Mouse (Mus musculus) heart, embryonic 16.5 days (tissue): ENCODE results near the gene Hhipl1. TPM values are rescaled to one million over a fixed set of nuclear protein-coding genes. Genes with fewer than 3 reads are reported as not detected.

ENCODE experiments used
- ATAC-seq: fragments of 200-750 bp; cut with Nextera tagmentation; replicated peaks from 2 replicates; pipeline ENCODE4 v1.8.0; 2017; ENCODE audit warnings: moderate number of reproducible peaks; ENCODE audit not compliant: insufficient read depth, low FRiP score; ENCODE audit errors: extremely low read depth
- H3K27ac ChIP-seq: fragments of 300-500 bp; sonication (generic); 2 replicates; pipeline ENCODE4 v1.5.1; 2014; ENCODE audit warnings: mild to moderate bottlenecking, low read length, control low read depth, moderate library complexity
- H3K27me3 ChIP-seq: fragments of 300-500 bp; sonication (generic); 2 replicates; pipeline ENCODE4 v1.6.1; 2014; ENCODE audit warnings: low read length, mixed read lengths; ENCODE audit not compliant: control insufficient read depth, insufficient read depth
- H3K36me3 ChIP-seq: fragments of 300-500 bp; sonication (generic); 2 replicates; pipeline ENCODE4 v1.6.1; 2014; ENCODE audit not compliant: control insufficient read depth, insufficient read depth
- H3K4me1 ChIP-seq: fragments of 300-500 bp; sonication (generic); 2 replicates; pipeline ENCODE4 v1.6.1; 2014; ENCODE audit warnings: low read length, mixed read lengths; ENCODE audit not compliant: control insufficient read depth, insufficient read depth
- H3K4me2 ChIP-seq: fragments of 300-500 bp; sonication (generic); 2 replicates; pipeline ENCODE4 v1.6.1; 2014; ENCODE audit warnings: low read depth, mild to moderate bottlenecking, control low read depth, low read length
- H3K4me3 ChIP-seq: fragments of 300-500 bp; sonication (generic); 2 replicates; pipeline ENCODE4 v1.5.1; 2014; ENCODE audit warnings: mild to moderate bottlenecking, control low read depth, low read length
- H3K9ac ChIP-seq: fragments of 300-500 bp; sonication (generic); 2 replicates; pipeline ENCODE4 v1.6.1; 2014; ENCODE audit warnings: low read length, control low read depth
- H3K9me3 ChIP-seq: fragments of 300-500 bp; sonication (generic); replicated peaks from 2 replicates; pipeline ENCODE4 v1.6.1; 2016; ENCODE audit warnings: low read length; ENCODE audit not compliant: control insufficient read depth
- WGBS: fragments of 180-500 bp; shearing (Covaris S2); extraction: QIAGEN DNeasy Blood & Tissue Kit; methylation state at CpG from one replicate; pipeline ENCODE4 v1.1.7; 2014; 5-methylcytosine and 5-hydroxymethylcytosine counted together
- polyA plus RNA-seq: library from polyadenylated mRNA; unstranded; fragments of >200 nt; fragmentation: Nextera tagmentation; extraction: Ambion mirVana; gene quantifications from 2 replicates; pipeline ENCODE4 v1.2.1, GENCODE M21; 2015

Hhipl1 gene
- polyA plus RNA-seq, 1 experiment from 2014 or later, result 0.84 TPM

- H3K9ac ChIP-seq, result no peak overlapping the region
- no peak overlapping the region for H3K4me2 ChIP-seq
- H3K27ac ChIP-seq, result no peak overlapping the region
- H3K9me3 ChIP-seq, result no peaks in the 10 kb centered on the region
- peaks cover 50% of the 10 kb centered on the region for H3K4me1 ChIP-seq
- no peaks in the 10 kb centered on the region for H3K27me3 ChIP-seq
- ATAC-seq, result no peak
- no peaks in the 10 kb centered on the region for H3K36me3 ChIP-seq
- H3K4me3 ChIP-seq, result no peak overlapping the region
- 83% methylated on average over 8 of the region's 8 CpGs for WGBS
Observed at GRCm38 (mm10) chr12:108374689-108375088, 68.6 kb downstream of the Hhipl1 start.

DNA sequence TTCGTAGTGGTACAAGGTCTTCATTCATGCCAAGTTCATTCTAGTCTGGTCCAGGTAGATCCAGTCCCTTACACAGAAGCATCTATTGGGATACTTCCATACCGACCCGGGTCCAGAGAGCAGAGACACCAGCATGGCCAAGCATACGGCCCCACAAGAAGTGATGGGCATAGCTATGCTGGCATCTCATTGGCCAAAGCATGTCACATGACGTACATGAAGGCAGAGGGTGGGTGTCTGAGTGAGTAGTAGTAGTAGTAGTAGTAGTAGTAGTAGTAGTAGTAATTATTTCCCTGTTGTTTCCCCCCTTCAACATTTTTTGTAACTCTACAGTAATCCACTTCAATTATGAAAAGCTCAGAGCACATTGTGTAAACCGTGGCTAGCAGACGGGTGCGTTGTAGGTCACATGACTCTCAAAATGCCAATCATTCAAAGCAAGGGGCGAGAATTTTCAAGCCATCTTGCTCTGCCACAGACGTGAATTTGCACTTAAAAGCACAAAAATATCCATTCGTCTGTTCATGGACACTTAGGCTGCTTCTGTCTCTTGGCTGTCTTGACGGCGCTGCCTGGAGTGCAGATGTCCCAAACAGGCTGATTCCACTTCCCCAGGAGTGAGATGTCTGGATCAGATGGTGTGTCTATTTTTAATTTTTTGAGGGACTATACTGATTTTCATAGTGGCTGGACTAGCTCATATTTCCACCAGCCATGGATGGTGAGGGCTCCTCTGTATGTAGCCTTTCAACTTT lies 72.5 kb downstream of the Hhipl1 start:
- WGBS, result 79% methylated on average over 13 of the region's 13 CpGs
- H3K36me3 ChIP-seq, result no peaks in the 10 kb centered on the region
- H3K4me1 ChIP-seq, result peaks cover 17% of the 10 kb centered on the region
- H3K4me2 ChIP-seq, result no peak overlapping the region
- H3K4me3 ChIP-seq, result no peak overlapping the region
- H3K9me3 ChIP-seq, result no peaks in the 10 kb centered on the region; the same call in 1 of the 2 replicates
- no peak overlapping the region for H3K9ac ChIP-seq
- no peak for ATAC-seq
- no peaks in the 10 kb centered on the region for H3K27me3 ChIP-seq
- H3K27ac ChIP-seq, result no peak overlapping the region

Other genes starting within 250 kb of the Hhipl1 start
- 75.8 and 75.9 TPM in 2 replicates for gene Setd3, start 127.0 kb upstream of the Hhipl1 start, polyA plus RNA-seq
- gene Ccnk, start 126.7 kb upstream of the Hhipl1 start, polyA plus RNA-seq, result 2.0 and 2.4 TPM in 2 replicates
- 4.2 and 4.6 TPM in 2 replicates for gene Ccdc85c, start 30.8 kb upstream of the Hhipl1 start, polyA plus RNA-seq
- 4.9 TPM in 2 replicates for gene Cyp46a1, start 28.1 kb downstream of the Hhipl1 start, polyA plus RNA-seq
- 84.9 and 87.0 TPM in 2 replicates for gene Eml1, start 64.7 kb downstream of the Hhipl1 start, polyA plus RNA-seq
- 25.8 and 31.0 TPM in 2 replicates for gene Evl, start 248.4 kb downstream of the Hhipl1 start, polyA plus RNA-seq